Mouse (Mus musculus): ENCODE results near the gene Ptpdc1. TPM values are rescaled to one million over a fixed set of nuclear protein-coding genes. Genes with fewer than 3 reads are reported as not detected.

Gene Ptpdc1
- polyA plus RNA-seq, 1 experiment from 2014 or later: 16.2 TPM

GRCm38 (mm10) chr13:48529028-48529427, 96.4 kb downstream of the Ptpdc1 start:
- H3K4me1 ChIP-seq (replicated peaks): no peaks in the 10 kb centered on the region
- WGBS: 45% methylated on average over 2 of the region's 2 CpGs
- no peaks in the 10 kb centered on the region for H3K27me3 ChIP-seq
- no peak overlapping the region for H3K9ac ChIP-seq
- no peaks in the 10 kb centered on the region for H3K36me3 ChIP-seq
- H3K4me2 ChIP-seq: no peak overlapping the region
- no peak overlapping the region for H3K27ac ChIP-seq (replicated peaks)
- no peak overlapping the region for H3K4me3 ChIP-seq
- H3K9me3 ChIP-seq: no peaks in the 10 kb centered on the region
- ATAC-seq (ENCODE audit: low read depth): peak; percentile 28; the same call in 1 of the 2 replicates

- Histone ChIP-seq H3K4me2 (no peak overlapping the region), H3K9me3 (no peaks in the 10 kb centered on the region), H3K27me3 (no peaks in the 10 kb centered on the region), H3K4me3 (no peak overlapping the region), H3K36me3 (no peaks in the 10 kb centered on the region), H3K4me1 (replicated peaks) (no peaks in the 10 kb centered on the region), H3K27ac (replicated peaks) (no peak overlapping the region), H3K9ac (no peak overlapping the region)
- 51% methylated on average over 15 of the region's 15 CpGs for WGBS
- peak; percentile 69 for ATAC-seq (ENCODE audit: low read depth)
Observed at GRCm38 (mm10) chr13:48528123-48528871, 97.2 kb downstream of the Ptpdc1 start.

MicroRNA genes within 50 kb of the gene (microRNA counts, 519-probe panel; counts per million panel counts)
- microRNA mmu-let-7a (5,908 counts per million, percentile 96 among the panel's probes with 10 or more counts), microRNA mmu-let-7d (5,398 counts per million, percentile 91 among the panel's probes with 10 or more counts), microRNA mmu-let-7f (5,063 counts per million, percentile 87 among the panel's probes with 10 or more counts)

Small RNA genes lying within 50 kb of the gene (microRNA-seq; reads per million reads assigned to microRNA genes)
- gene Gm24111: not detected
- gene Mirlet7a-1: 108 reads per million, percentile 56 among the genes with 10 or more reads in this experiment
- gene Mirlet7d: 3,170 reads per million, percentile 89 among the genes with 10 or more reads in this experiment
- gene Mirlet7f-1: not detected

Other genes starting within 250 kb of the Ptpdc1 start
- gene Zfp169, start 112.2 kb downstream of the Ptpdc1 start, polyA plus RNA-seq (2015; fragmentation: Nextera tagmentation; extraction: Ambion mirVana): 4.8 and 5.4 TPM in 2 replicates
- gene A830005F24Rik, start 112.1 kb downstream of the Ptpdc1 start, polyA plus RNA-seq (2015; fragmentation: Nextera tagmentation; extraction: Ambion mirVana): 4.0 and 4.8 TPM in 2 replicates
- gene Barx1, start 37.3 kb upstream of the Ptpdc1 start, polyA plus RNA-seq (2015; fragmentation: Nextera tagmentation; extraction: Ambion mirVana): 0.18 TPM in 1 of 2 replicates, not detected in the other
- 9.6 and 9.7 TPM in 2 replicates for gene Phf2, start 245.5 kb upstream of the Ptpdc1 start, polyA plus RNA-seq (2015; fragmentation: Nextera tagmentation; extraction: Ambion mirVana)